Mouse (Mus musculus) hindbrain, embryonic 15.5 days (tissue): ENCODE measurements around the gene Il15. TPM values are rescaled to one million over a fixed set of nuclear protein-coding genes. Genes with fewer than 3 reads are reported as not detected.

Experiments
- ATAC-seq: fragments of 200-750 bp; cut with Nextera tagmentation; 2 replicates; pipeline ENCODE4 v1.8.0; 2017; ENCODE audit warnings: low read depth, moderate number of reproducible peaks, moderate TSS enrichment; ENCODE audit not compliant: low FRiP score
- H3K27ac ChIP-seq: fragments of 300-500 bp; sonication (generic); replicated peaks from 2 replicates; pipeline ENCODE4 v1.5.1; 2015; ENCODE audit warnings: mild to moderate bottlenecking, inconsistent platforms
- H3K27me3 ChIP-seq: fragments of 300-500 bp; sonication (generic); 2 replicates; pipeline ENCODE4 v1.6.1; 2015; ENCODE audit warnings: control low read depth, inconsistent platforms
- H3K36me3 ChIP-seq: fragments of 300-500 bp; sonication (generic); 2 replicates; pipeline ENCODE4 v1.6.1; 2015; ENCODE audit warnings: control low read depth, inconsistent platforms
- H3K4me1 ChIP-seq: fragments of 300-500 bp; sonication (generic); replicated peaks from 2 replicates; pipeline ENCODE4 v1.6.1; 2015; ENCODE audit warnings: control low read depth, inconsistent platforms
- H3K4me2 ChIP-seq: fragments of 300-500 bp; sonication (generic); 2 replicates; pipeline ENCODE4 v1.6.1; 2015; ENCODE audit warnings: moderate library complexity, mild to moderate bottlenecking, inconsistent platforms
- H3K4me3 ChIP-seq: fragments of 300-500 bp; sonication (generic); 2 replicates; pipeline ENCODE4 v1.5.1; 2015; ENCODE audit warnings: mild to moderate bottlenecking, inconsistent platforms
- H3K9ac ChIP-seq: fragments of 300-500 bp; sonication (generic); 2 replicates; pipeline ENCODE4 v1.6.1; 2015; ENCODE audit warnings: inconsistent platforms
- H3K9me3 ChIP-seq: fragments of 300-500 bp; sonication (generic); 2 replicates; pipeline ENCODE4 v1.6.1; 2016; ENCODE audit warnings: control low read depth, inconsistent platforms
- WGBS: fragments of 180-500 bp; shearing (Covaris S2); methylation state at CpG from one replicate; pipeline ENCODE4 v1.1.7; 2015; 5-methylcytosine and 5-hydroxymethylcytosine counted together
- polyA plus RNA-seq: library from polyadenylated mRNA; unstranded; fragments of >200 nt; fragmentation: Nextera tagmentation; extraction: Ambion mirVana; gene quantifications from 2 replicates; pipeline ENCODE4 v1.2.1, GENCODE M21; 2015

The Il15 gene
- polyA plus RNA-seq, 1 experiment from 2014 or later: 0.67 TPM

DNA sequence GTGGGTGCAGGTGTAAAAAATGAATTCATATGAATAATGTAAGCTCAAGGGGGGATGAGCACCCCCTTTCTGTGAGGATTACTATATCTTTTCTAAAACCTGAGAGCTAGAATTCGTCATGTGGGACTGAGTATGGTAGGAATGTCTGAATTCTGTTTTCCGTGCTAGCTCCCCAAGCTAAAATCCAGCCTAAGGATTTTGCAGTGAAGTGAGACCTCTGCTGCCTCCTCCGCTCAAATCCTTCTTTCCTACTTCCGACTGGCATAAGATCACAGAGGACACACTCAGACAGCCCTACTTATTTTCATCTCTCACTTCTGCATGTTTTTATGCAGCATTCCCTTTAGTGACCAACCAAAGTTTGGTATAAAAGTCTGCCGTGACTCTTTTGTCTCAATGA, 121.0 kb downstream of the Il15 start:
- H3K27me3 ChIP-seq: no peaks in the 10 kb centered on the region
- H3K4me3 ChIP-seq: no peak overlapping the region
- H3K27ac ChIP-seq: no peak overlapping the region
- no peak overlapping the region for H3K4me2 ChIP-seq
- no peaks in the 10 kb centered on the region for H3K36me3 ChIP-seq
- no peaks in the 10 kb centered on the region for H3K9me3 ChIP-seq
- no peak for ATAC-seq
- no peak overlapping the region for H3K9ac ChIP-seq
- no peaks in the 10 kb centered on the region for H3K4me1 ChIP-seq
- 82% methylated on average over 5 of the region's 5 CpGs for WGBS
